Mouse (Mus musculus) liver, postnatal 0 days (tissue): ENCODE results near the gene Ampd2. TPM values are rescaled to one million over a fixed set of nuclear protein-coding genes. Genes with fewer than 3 reads are reported as not detected.
A peak's percentile ranks its signal among the peaks of the same experiment; 100 is the strongest.

Experiments used
- ATAC-seq: fragments of 200-750 bp; cut with Nextera tagmentation; 2 replicates; pipeline ENCODE4 v1.8.0; 2017; ENCODE audit warnings: mild to moderate bottlenecking, moderate library complexity
- DNase-seq: peaks from one replicate; pipeline ENCODE4 v3.0.0-alpha.2; 2016
- H3K27ac ChIP-seq: fragments of 300-500 bp; sonication (generic); 2 replicates; pipeline ENCODE4 v1.5.1; 2014; ENCODE audit warnings: antibody characterized with exemption, moderate library complexity, mild to moderate bottlenecking, low read depth
- H3K27me3 ChIP-seq: fragments of 300-500 bp; sonication (generic); 2 replicates; pipeline ENCODE4 v1.6.1; 2014; ENCODE audit warnings: low read length, control low read depth, mixed read lengths; ENCODE audit not compliant: insufficient read depth
- H3K36me3 ChIP-seq: fragments of 300-500 bp; sonication (generic); replicated peaks from 2 replicates; pipeline ENCODE4 v1.6.1; 2014; ENCODE audit warnings: mild to moderate bottlenecking, control low read depth, low read length, moderate library complexity, mixed read lengths; ENCODE audit not compliant: insufficient read depth
- H3K4me1 ChIP-seq: fragments of 300-500 bp; sonication (generic); 2 replicates; pipeline ENCODE4 v1.6.1; 2014; ENCODE audit warnings: antibody characterized with exemption, mild to moderate bottlenecking, control low read depth; ENCODE audit not compliant: insufficient read depth
- H3K4me2 ChIP-seq: fragments of 300-500 bp; sonication (generic); 2 replicates; pipeline ENCODE4 v1.6.1; 2014; ENCODE audit warnings: low read depth, mild to moderate bottlenecking, low read length, moderate library complexity, mixed read lengths
- H3K4me3 ChIP-seq: fragments of 300-500 bp; sonication (generic); 2 replicates; pipeline ENCODE4 v1.5.1; 2014; ENCODE audit warnings: low read depth, low read length
- H3K9ac ChIP-seq: fragments of 300-500 bp; sonication (generic); replicated peaks from 2 replicates; pipeline ENCODE4 v1.6.1; 2014; ENCODE audit warnings: mild to moderate bottlenecking, moderate library complexity
- H3K9me3 ChIP-seq: fragments of 300-500 bp; sonication (generic); 2 replicates; pipeline ENCODE4 v1.6.1; 2016; ENCODE audit warnings: mild to moderate bottlenecking, control low read depth, low read length, mixed read lengths
- CTCF ChIP-seq: sonication (generic); IDR thresholded peaks from 2 replicates; pipeline ENCODE4 v1.5.1; 2016; ENCODE audit warnings: antibody characterized with exemption, low read depth
- EP300 ChIP-seq: IDR thresholded peaks from 2 replicates; pipeline ENCODE4 v1.6.1; 2016; ENCODE audit warnings: antibody characterized with exemption, low read depth, mild to moderate bottlenecking
- WGBS: fragments of 180-500 bp; shearing (Covaris S2); extraction: QIAGEN DNeasy Blood & Tissue Kit; methylation state at CpG from one replicate; pipeline ENCODE4 v1.1.7; 2014; ENCODE audit not compliant: insufficient replicate concordance; 5-methylcytosine and 5-hydroxymethylcytosine counted together
- polyA plus RNA-seq: library from polyadenylated mRNA; unstranded; fragments of >200 nt; fragmentation: Nextera tagmentation; extraction: Ambion mirVana; gene quantifications from 2 replicates; pipeline ENCODE4 v1.2.1, GENCODE M21; 2015

Gene Ampd2
- polyA plus RNA-seq, 1 experiment from 2014 or later = 23.0 TPM

DNA sequence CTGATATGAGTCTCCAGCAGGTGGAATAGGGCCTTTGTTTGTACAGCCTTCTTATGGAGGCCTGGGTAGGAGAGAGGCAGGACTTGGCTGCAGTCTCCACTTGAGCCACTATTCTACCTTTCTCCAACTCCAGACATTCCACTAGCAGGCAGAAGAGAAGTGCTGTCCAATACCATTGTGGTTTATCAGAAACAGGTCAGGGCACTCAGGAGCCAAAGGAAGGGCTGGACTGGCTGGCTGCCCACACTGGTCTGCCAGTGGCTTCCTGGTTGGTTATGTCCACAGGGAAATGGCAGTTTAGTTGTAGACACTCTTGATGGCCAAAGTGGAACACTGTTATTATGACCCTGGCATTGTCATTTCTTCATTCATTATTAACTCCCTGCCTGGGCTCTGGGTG is 54.3 kb downstream of the Ampd2 start:
- Histone ChIP-seq H3K4me3 (no peak overlapping the region), H3K27ac (no peak overlapping the region), H3K27me3 (no peaks in the 10 kb centered on the region), H3K36me3 (no peaks in the 10 kb centered on the region), H3K4me2 (no peak overlapping the region), H3K9ac (no peak overlapping the region), H3K4me1 (peaks cover 13% of the 10 kb centered on the region), H3K9me3 (no peaks in the 10 kb centered on the region)
- DNase-seq (no peak), ATAC-seq (no peak)
- no peak for TF ChIP-seq EP300
- TF ChIP-seq CTCF = no peak

DNA sequence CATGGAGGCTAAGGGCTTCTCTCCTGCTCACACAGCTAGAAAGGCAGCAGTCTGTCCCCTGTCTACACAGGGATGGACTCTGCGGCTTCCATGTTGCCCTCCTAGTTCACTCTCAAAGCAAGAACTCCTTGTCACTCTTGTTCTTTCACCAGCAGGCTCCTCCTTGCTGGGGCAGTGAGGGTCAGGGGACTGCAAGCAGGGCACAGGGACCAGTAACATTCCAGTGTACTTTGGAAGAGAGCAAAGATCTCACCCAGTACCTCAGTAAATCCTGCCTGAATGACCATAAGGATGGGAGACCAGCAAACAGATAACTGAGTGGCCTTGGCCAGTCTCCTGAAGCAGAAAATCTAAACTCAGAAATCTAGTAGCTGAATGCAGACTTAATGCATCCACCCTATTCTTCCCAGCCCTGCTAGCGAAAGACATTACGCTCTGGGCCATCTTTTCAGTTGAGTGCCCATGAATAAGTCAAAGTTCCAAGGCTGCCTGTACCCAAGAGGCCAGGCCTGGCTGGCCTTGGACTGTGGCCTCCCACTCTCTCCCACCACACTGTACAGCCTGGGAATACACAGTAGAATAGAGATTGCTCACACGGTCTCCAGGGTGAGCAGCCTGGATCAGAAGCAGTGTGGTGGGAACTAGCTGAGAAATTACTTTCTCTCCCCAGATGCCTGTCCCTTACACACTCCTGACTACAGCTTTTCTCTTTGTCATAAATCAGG is 57.6 kb downstream of the Ampd2 start:
- WGBS = 79% methylated on average over 4 of the region's 4 CpGs
- Histone ChIP-seq H3K4me2 (no peak overlapping the region), H3K27ac (no peak overlapping the region), H3K4me1 (peaks cover 32% of the 10 kb centered on the region), H3K9me3 (no peaks in the 10 kb centered on the region), H3K36me3 (no peaks in the 10 kb centered on the region), H3K9ac (no peak overlapping the region), H3K27me3 (no peaks in the 10 kb centered on the region), H3K4me3 (no peak overlapping the region)
- DNase-seq = no peak
- TF ChIP-seq EP300 = no peak
- no peak for TF ChIP-seq CTCF
- no peak for ATAC-seq

DNA sequence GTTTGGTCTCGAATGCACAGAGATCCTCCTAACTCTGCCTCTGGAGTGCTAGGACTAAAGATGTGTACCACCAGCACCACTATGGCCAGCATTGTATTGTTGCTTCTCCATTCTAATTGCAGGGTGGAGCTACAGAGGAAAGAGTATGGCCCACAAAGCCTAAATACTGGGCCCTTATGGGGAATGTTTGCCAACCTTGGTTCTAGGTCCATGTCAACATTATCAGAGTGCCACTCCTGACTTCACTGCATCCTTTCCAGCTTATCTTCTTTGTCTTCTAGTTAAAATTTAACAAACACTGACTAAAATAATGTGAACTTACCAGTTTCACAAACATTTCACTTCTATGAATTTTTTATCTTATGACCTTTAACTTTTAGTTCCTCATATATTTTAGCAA is 59.9 kb downstream of the Ampd2 start:
- TF ChIP-seq EP300 = no peak
- TF ChIP-seq CTCF = no peak
- no peak for DNase-seq
- Histone ChIP-seq H3K36me3 (no peaks in the 10 kb centered on the region), H3K4me1 (peaks cover 43% of the 10 kb centered on the region), H3K4me2 (no peak overlapping the region), H3K27ac (no peak overlapping the region; the same call in 1 of the 2 replicates), H3K9ac (no peak overlapping the region), H3K4me3 (no peak overlapping the region), H3K27me3 (no peaks in the 10 kb centered on the region), H3K9me3 (no peaks in the 10 kb centered on the region)
- 61% methylated on average over 1 of the region's 1 CpGs for WGBS
- peak; percentile 25; the same call in 1 of the 2 replicates for ATAC-seq

DNA sequence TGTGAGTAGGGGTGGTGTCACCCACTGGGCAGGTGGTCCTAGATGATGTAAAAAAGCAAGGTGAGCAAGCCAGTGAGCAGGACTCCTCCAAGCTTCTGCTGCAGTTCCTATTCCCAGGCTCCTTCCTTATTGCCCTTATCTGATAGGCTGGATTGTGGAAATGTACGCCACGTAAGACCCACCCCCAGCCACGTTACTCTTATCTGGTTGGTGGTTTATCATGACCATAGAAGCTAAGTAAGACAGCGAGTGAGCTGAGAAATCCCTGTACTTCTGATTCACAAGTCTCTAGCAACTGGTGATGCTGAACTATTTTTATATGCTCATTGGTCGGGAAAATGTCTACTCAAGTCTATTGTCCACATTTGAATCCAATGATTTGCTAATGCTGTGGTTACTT is 60.4 kb downstream of the Ampd2 start:
- Histone ChIP-seq H3K4me1 (peaks cover 43% of the 10 kb centered on the region), H3K9ac (no peak overlapping the region), H3K36me3 (no peaks in the 10 kb centered on the region), H3K27me3 (no peaks in the 10 kb centered on the region), H3K27ac (no peak overlapping the region; the same call in 1 of the 2 replicates), H3K9me3 (no peaks in the 10 kb centered on the region), H3K4me2 (no peak overlapping the region), H3K4me3 (no peak overlapping the region)
- WGBS = 41% methylated on average over 5 of the region's 5 CpGs
- DNase-seq = no peak
- no peak for ATAC-seq
- TF ChIP-seq EP300 = no peak
- TF ChIP-seq CTCF = no peak

DNA sequence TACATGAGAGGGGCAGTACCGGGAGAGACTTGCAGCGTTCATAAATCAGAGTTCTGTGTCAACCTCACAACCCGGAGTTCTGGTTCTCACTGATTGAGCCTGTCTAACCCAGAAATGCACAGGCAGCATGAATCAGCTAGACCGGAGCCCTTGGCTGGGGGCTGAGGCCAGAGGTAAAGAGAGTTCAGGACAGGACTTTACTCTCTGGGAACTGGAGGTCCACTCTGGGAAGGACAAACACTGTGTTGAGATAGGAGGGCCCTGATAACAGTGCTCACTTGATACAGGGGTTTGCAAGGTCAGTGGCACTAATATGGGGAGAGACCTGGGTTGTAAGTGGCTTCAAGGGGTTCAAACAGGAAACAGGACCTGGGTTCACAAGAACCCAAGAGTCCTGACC is 61.1 kb downstream of the Ampd2 start:
- peaks cover 43% of the 10 kb centered on the region for H3K4me1 ChIP-seq
- H3K9me3 ChIP-seq = no peaks in the 10 kb centered on the region
- ATAC-seq (peak; percentile 56), DNase-seq (no peak)
- H3K27me3 ChIP-seq = no peaks in the 10 kb centered on the region
- no peak overlapping the region for H3K4me3 ChIP-seq
- peak overlapping the region; percentile 51 for H3K27ac ChIP-seq
- H3K36me3 ChIP-seq = no peaks in the 10 kb centered on the region
- H3K4me2 ChIP-seq = no peak overlapping the region
- H3K9ac ChIP-seq = no peak overlapping the region
- 44% methylated on average over 4 of the region's 4 CpGs for WGBS
- TF ChIP-seq CTCF (no peak), EP300 (no peak)

Other genes starting within 250 kb of the Ampd2 start
- gene Eps8l3, start 209.4 kb downstream of the Ampd2 start, polyA plus RNA-seq = not detected in 2 replicates
- 126 and 134 TPM in 2 replicates for gene Gstm5, start 190.8 kb downstream of the Ampd2 start, polyA plus RNA-seq
- 39.2 and 42.2 TPM in 2 replicates for gene Gstm7, start 154.8 kb downstream of the Ampd2 start, polyA plus RNA-seq
- 17.2 and 18.0 TPM in 2 replicates for gene Gstm6, start 142.9 kb downstream of the Ampd2 start, polyA plus RNA-seq
- gene Gstm3, start 117.4 kb downstream of the Ampd2 start, polyA plus RNA-seq = 1.9 and 2.0 TPM in 2 replicates
- gene Gstm2, start 100.2 kb downstream of the Ampd2 start, polyA plus RNA-seq = 11.7 TPM in 2 replicates
- gene Gstm1, start 68.7 kb downstream of the Ampd2 start, polyA plus RNA-seq = 188 and 211 TPM in 2 replicates
- gene Gstm4, start 41.8 kb downstream of the Ampd2 start, polyA plus RNA-seq = 12.9 and 13.5 TPM in 2 replicates
- 1.6 and 1.7 TPM in 2 replicates for gene Gnat2, start 6.1 kb upstream of the Ampd2 start, polyA plus RNA-seq
- 41.9 and 49.1 TPM in 2 replicates for gene Gnai3, start 59.5 kb upstream of the Ampd2 start, polyA plus RNA-seq
- not detected in 2 replicates for gene Gpr61, start 68.2 kb upstream of the Ampd2 start, polyA plus RNA-seq
- gene Amigo1, start 99.7 kb upstream of the Ampd2 start, polyA plus RNA-seq = 1.2 and 1.5 TPM in 2 replicates
- gene Cyb561d1, start 114.6 kb upstream of the Ampd2 start, polyA plus RNA-seq = 1.5 and 1.6 TPM in 2 replicates
- 1.4 TPM in 2 replicates for gene Atxn7l2, start 124.3 kb upstream of the Ampd2 start, polyA plus RNA-seq
- gene Sypl2, start 140.0 kb upstream of the Ampd2 start, polyA plus RNA-seq = 0.05 and 0.79 TPM in 2 replicates
- 136 and 143 TPM in 2 replicates for gene Psma5, start 170.3 kb upstream of the Ampd2 start, polyA plus RNA-seq
- gene Sort1, start 197.4 kb upstream of the Ampd2 start, polyA plus RNA-seq = 3.0 and 3.7 TPM in 2 replicates